Mouse (Mus musculus) layer of hippocampus, postnatal 14 days (tissue): Measurements from ENCODE around the gene Erbb2. TPM values are rescaled to one million over a fixed set of nuclear protein-coding genes. Genes with fewer than 3 reads are reported as not detected.

Source experiments
- DNase-seq, 2 experiments: peaks; one replicate each; pipeline ENCODE4 v3.0.0; 2021 to 2022; ENCODE audit warnings: low spot score in 2 of 2, mixed read lengths in 1 of 2
- total RNA-seq, 2 experiments: library from RNA; stranded (reverse); gene quantifications; 2 replicates each; pipeline ENCODE4 v1.2.3; 2021

Gene Erbb2
- total RNA-seq, 2 experiments from 2014 or later, result 2.4 to 2.9 TPM

DNA sequence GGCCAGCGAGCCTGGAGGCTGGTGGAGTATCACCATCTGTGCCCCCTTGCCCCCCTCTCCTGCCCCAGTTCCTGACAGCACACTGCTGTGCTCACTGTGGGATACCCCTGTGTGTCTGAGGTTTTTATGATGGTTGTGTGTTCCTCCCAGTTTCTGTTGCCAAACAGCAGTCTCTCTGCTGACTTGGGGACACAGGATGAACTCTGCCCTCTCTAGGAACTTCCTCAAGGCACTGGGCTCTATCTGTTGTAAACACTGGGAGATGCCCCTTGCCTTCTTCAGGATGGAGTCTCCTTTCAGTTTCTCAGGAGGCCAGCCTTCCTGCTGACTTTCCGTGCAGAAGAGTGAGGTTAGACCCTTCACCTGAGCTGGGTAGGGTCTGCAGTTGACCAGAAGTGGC is 1.9 kb downstream of the Erbb2 start:
- DNase-seq, result no peak

GRCm38 (mm10) chr11:98417074-98417473 is 4.8 kb downstream of the Erbb2 start:
- no peak for DNase-seq

GRCm38 (mm10) chr11:98418273-98418672 is 6.0 kb downstream of the Erbb2 start:
- no peak for DNase-seq

- no peak for DNase-seq
Observed at GRCm38 (mm10) chr11:98418939-98419547, 6.8 kb downstream of the Erbb2 start.

- no peak for DNase-seq
Observed at GRCm38 (mm10) chr11:98426592-98426991, 14.3 kb downstream of the Erbb2 start.

- no peak for DNase-seq
Observed at GRCm38 (mm10) chr11:98428436-98428835, 16.2 kb downstream of the Erbb2 start.

DNA sequence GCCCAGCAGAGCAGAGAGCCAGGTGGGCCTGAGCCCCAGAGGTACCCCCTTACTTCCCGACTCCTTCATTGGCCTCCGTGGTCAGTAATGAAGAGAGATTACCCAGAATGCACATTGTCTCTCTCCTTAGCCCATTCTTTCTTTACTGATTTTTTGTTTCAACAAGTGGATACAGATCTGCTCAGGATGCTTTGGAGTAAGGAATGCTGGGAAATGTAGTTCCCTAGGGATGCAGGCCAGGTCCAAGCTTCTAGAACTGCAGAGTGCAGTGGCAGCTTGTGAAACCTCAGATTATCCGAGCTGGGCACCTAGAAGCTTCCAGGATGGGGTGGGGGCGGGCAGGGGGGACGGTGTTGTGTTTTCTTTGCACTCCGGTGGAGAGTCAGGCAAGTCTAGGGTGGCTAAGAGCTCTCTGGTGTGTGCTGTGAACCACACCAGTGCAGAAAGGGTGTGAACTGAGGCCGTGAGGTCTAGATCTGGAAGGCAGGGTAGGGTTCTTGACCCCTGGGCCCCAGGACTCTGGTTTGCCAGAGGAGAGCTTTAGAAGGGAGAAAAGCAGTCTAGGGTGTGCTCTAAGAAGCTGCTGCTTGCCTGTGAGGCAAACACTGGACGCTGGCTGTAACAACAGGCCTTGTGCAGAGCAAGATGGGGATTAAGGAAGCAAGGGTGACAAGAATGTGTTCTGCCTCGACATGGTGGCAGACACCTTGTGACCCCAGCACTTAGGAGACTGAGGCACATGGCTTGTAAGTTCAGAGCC is 19.7 kb downstream of the Erbb2 start:
- no peak for DNase-seq

DNA sequence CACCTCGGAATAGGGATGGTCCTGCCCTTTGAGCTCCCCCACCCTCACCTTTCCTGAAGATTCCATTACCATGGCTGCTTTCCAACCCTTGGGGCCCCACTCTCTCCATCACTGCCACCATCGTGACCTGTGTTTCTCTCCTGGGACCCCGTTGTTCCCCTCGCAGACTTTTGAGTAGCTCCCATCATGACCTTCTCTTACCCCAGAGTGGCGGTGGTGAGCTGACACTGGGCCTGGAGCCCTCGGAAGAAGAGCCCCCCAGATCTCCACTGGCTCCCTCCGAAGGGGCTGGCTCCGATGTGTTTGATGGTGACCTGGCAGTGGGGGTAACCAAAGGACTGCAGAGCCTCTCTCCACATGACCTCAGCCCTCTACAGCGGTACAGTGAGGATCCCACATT is 23.5 kb downstream of the Erbb2 start:
- DNase-seq, result no peak

GRCm38 (mm10) chr11:98437441-98437840 is 25.2 kb downstream of the Erbb2 start:
- no peak for DNase-seq

DNA sequence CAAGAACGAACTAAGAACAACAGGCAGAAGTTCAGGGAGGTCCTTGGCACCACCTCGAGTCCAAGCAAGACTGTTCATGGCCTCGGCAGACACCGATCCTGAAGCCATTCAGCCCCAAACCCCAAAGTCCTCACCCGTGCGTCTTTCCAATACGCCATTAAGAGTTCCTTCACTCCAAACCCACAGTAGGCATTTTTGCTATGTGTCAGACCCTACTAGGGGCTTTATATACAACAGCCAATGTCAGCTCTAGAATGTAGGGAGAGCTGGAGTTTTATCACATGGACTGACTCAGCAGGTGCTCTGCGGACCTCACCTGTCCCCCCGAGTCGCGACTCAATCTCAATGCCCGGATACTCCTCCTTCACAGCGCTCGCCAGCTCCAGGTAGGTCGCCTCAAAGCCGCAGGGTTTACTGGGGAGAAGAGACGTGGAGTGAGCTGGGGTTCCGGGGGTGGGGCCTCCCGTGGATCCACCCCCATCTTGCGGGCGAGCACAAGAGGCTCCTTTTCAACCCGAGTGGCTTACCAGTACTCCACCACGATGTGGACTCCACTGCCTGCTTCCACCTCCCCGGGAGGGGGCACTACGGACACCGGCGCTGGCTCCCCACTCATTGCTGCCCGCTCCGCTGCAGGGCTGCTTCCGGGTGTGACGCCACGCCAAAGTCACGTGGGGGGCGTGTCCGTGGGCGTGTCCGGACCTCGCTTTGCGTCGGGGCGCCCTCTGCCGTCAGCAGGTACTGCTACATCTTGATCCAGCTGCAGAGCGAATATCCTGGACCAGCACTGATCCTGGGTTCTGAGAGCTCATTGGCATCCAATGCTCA is 26.3 kb downstream of the Erbb2 start, which contains the start of gene Mien1:
TSS of gene Mien1 (minus strand) at position 661 of the 828 bp plus-strand sequence.
- peak; percentile 96 to 98 for DNase-seq

- no peak for DNase-seq
Observed at GRCm38 (mm10) chr11:98443688-98444087, 31.4 kb downstream of the Erbb2 start.

DNA sequence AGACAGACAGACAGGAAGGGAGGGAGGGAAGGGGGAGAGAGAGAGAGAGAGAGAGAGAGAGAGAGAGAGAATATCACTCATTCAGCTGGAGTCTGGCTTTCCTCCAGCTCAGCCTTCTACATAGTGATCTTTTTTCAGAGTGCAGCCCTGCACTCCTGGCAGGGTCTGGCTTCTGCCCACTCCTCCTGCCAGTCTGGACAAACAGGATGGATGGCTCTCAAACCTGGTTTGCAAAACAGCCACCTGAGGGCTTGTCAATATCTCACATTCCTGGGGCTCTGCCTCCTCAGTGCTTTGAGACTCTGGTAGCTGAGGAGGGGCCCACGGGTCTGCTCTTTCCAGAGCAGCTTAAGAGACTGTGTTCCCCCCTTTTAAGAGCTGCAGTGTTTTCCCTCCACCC is 33.0 kb downstream of the Erbb2 start:
- no peak for DNase-seq

- DNase-seq, result no peak
Observed at GRCm38 (mm10) chr11:98445679-98446078, 33.4 kb downstream of the Erbb2 start.

GRCm38 (mm10) chr11:98446213-98446561 is 33.9 kb downstream of the Erbb2 start, which contains the start of gene Grb7:
Gene Grb7, plus strand, starts transcription at chr11:98446394.
- DNase-seq, result no peak

- DNase-seq, result no peak
Observed at GRCm38 (mm10) chr11:98446562-98447474, 34.5 kb downstream of the Erbb2 start.

- DNase-seq, result no peak
Observed at GRCm38 (mm10) chr11:98447475-98447834, 35.2 kb downstream of the Erbb2 start.

- no peak for DNase-seq
Observed at GRCm38 (mm10) chr11:98448191-98448790, 36.0 kb downstream of the Erbb2 start.

DNA sequence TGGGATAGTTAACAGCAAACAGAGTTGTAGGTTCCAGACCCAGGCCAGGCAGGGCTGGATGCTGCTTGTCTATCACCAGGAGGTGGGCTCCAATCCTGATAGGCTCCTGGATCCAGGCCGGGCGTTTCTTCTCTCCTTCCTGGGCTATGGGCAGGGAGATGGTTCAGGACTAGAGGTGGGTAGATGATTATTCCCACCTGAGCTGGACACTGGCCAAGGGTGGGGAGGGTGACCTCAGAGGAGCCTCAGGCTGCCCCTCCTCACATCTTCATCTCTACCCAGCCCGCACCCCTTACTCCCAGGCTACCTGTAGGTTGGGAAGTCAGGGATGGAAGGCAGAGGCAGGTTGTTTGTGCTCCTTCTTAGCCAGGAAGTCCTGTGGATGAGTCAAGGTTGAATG is 37.1 kb downstream of the Erbb2 start:
- DNase-seq, result no peak

DNA sequence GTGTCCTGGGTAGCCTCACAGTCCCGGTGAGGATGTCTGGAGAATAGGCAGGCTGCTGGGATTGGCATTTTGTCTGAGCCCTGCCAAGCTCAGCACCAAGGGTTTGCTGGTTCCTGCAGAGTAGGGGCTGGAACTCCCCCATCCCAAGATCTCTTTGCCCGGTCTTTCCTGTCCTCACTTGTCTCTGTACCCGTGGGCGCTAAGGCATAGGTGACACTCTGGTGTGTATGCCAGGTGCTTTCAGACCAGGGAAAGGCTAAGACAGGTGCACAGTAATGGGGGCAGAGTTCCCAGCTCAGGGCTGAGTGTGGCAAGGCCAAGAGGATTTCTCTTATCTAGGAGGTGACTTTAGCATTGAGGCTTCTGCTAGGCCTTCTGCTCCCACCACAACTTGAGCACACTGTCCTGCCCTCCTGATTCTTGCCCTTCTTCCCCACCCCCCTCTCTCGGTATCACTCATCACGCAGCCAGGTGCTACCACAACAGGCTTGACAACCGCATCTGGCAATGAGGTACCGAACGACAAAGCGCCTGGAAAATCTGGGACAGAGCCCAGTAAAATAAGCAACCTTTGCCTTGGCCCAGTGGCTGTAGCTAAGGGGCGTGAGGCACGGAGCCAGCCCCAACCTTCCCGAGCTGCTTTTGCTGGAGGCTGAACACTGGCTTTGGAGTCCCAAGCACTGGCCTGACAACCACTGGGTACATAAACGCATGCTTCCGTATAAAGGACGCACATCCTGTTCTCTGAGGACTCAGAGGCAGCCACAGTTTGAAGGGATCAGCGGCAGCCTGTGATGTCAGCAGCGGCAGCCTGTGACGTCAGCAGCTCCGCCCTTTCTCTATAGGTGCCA is 37.9 kb downstream of the Erbb2 start:
- no peak for DNase-seq

DNA sequence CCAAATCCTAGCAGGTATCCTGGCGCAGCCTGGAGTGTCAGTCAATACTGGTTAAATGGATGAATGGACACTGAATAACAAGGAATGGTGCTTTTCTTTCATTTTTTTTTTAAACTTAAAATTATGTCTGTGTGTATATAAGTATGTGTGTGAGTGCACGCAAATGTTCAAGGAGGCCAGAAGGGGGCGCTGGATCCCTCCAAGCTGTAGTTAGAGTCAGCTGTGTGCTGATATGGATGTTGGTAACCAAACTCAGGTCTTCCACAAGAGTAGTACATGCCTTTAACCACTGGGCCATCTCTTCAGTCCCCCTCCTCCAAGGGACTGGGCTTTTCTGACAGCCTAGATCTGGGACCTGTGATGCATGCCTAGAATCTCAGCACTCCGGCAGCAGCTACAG is 43.2 kb downstream of the Erbb2 start:
- DNase-seq, result no peak
